Mouse (Mus musculus) T-helper 17 cell (primary cell): ENCODE data around the gene Ncor2.

Experiments used
- in situ Hi-C, 2 experiments: fragments of 300-600 bp; cut with MboI, MseI; formaldehyde crosslinking; loops; 1 replicate in 1 of 2; 2 replicates in 1 of 2; pipeline ENCODE4 v1.15.1; 2025; ENCODE audit warnings: high pct_unique_total_duplicates in 2 of 2

Ncor2 gene

GRCm38 (mm10) chr5:125172831-125173615 lies 6.0 kb downstream of the Ncor2 start:
- in situ Hi-C loops, result no loop called here

GRCm38 (mm10) chr5:125171259-125171658 lies 7.8 kb downstream of the Ncor2 start:
- in situ Hi-C loops, result no loop called here

- in situ Hi-C loops, result no loop called here
Observed at GRCm38 (mm10) chr5:125170107-125170842, 8.7 kb downstream of the Ncor2 start.

GRCm38 (mm10) chr5:125168101-125168500 lies 10.9 kb downstream of the Ncor2 start:
- in situ Hi-C loops, result no loop called here

- in situ Hi-C loops, result no loop called here
Observed at GRCm38 (mm10) chr5:125167524-125167923, 11.5 kb downstream of the Ncor2 start.

GRCm38 (mm10) chr5:125165993-125166392 lies 13.0 kb downstream of the Ncor2 start:
- in situ Hi-C loops, result no loop called here

- in situ Hi-C loops, result no loop called here
Observed at GRCm38 (mm10) chr5:125164465-125165167, 14.4 kb downstream of the Ncor2 start.

- in situ Hi-C loops, result no loop called here
Observed at GRCm38 (mm10) chr5:125163441-125164050, 15.5 kb downstream of the Ncor2 start.

GRCm38 (mm10) chr5:125162461-125162860 lies 16.6 kb downstream of the Ncor2 start:
- in situ Hi-C loops, result no loop called here

GRCm38 (mm10) chr5:125159804-125160405 lies 19.1 kb downstream of the Ncor2 start:
- in situ Hi-C loops, result no loop called here

GRCm38 (mm10) chr5:125159293-125159692 lies 19.7 kb downstream of the Ncor2 start:
- in situ Hi-C loops, result no loop called here

GRCm38 (mm10) chr5:125158232-125158961 lies 20.6 kb downstream of the Ncor2 start:
- in situ Hi-C loops, result no loop called here

GRCm38 (mm10) chr5:125157375-125158033 lies 21.5 kb downstream of the Ncor2 start:
- in situ Hi-C loops, result no loop called here

GRCm38 (mm10) chr5:125156418-125157205 lies 22.4 kb downstream of the Ncor2 start:
- in situ Hi-C loops, result no loop called here

GRCm38 (mm10) chr5:125155451-125155850 lies 23.6 kb downstream of the Ncor2 start:
- in situ Hi-C loops, result no loop called here

- in situ Hi-C loops, result no loop called here
Observed at GRCm38 (mm10) chr5:125154989-125155388, 24.0 kb downstream of the Ncor2 start.

GRCm38 (mm10) chr5:125154178-125154577 lies 24.8 kb downstream of the Ncor2 start:
- in situ Hi-C loops, result no loop called here

GRCm38 (mm10) chr5:125153201-125153816 lies 25.7 kb downstream of the Ncor2 start:
- in situ Hi-C loops, result no loop called here
